Mouse (Mus musculus) thymus, adult 2 months (tissue): Measurements from ENCODE around the gene Thegl. TPM values are rescaled to one million over a fixed set of nuclear protein-coding genes. Genes with fewer than 3 reads are reported as not detected.
"Not testable (repeated sequence)": the region's sequence is repeated elsewhere in the genome, so short reads cannot be mapped to it uniquely, and the experiment has no call there.

ENCODE experiments used
- DNase-seq: peaks from one replicate; pipeline ENCODE4 v3.0.0; 2021
- H3K27ac ChIP-seq: fragments of 200-500 bp; 2 replicates; pipeline ENCODE4 v1.5.1; 2012; ENCODE audit warnings: low read length, control low read depth; ENCODE audit not compliant: control insufficient read depth, insufficient read depth
- H3K27me3 ChIP-seq: fragments of 200-500 bp; 2 replicates; pipeline ENCODE4 v1.6.1; 2012; ENCODE audit warnings: mild to moderate bottlenecking, low read length, moderate library complexity, mixed read lengths; ENCODE audit not compliant: control insufficient read depth, insufficient read depth
- H3K36me3 ChIP-seq: fragments of 200-500 bp; 2 replicates; pipeline ENCODE4 v1.6.1; 2012; ENCODE audit warnings: mild to moderate bottlenecking, low read length, moderate library complexity; ENCODE audit not compliant: control insufficient read depth, insufficient read depth
- H3K4me1 ChIP-seq: fragments of 200-500 bp; replicated peaks from 2 replicates; pipeline ENCODE4 v1.6.1; 2012; ENCODE audit warnings: low read length; ENCODE audit not compliant: control insufficient read depth, insufficient read depth
- H3K4me3 ChIP-seq: fragments of 200-500 bp; 2 replicates; pipeline ENCODE4 v1.5.1; 2012; ENCODE audit warnings: mild to moderate bottlenecking, low read length, control low read depth, moderate library complexity; ENCODE audit not compliant: control insufficient read depth, insufficient read depth
- CTCF ChIP-seq: fragments of 200-500 bp; IDR thresholded peaks from 2 replicates; pipeline ENCODE4 v1.5.1; 2012; ENCODE audit warnings: mild to moderate bottlenecking, control low read depth, low read length, moderate library complexity, borderline replicate concordance; ENCODE audit not compliant: control insufficient read depth, poor library complexity, insufficient read depth; ENCODE audit errors: extremely low read depth
- POLR2A ChIP-seq: fragments of 200-500 bp; IDR thresholded peaks from 2 replicates; pipeline ENCODE4 v1.6.1; 2012; ENCODE audit warnings: mild to moderate bottlenecking, low read length, control low read depth, moderate library complexity; ENCODE audit not compliant: control insufficient read depth, poor library complexity, insufficient read depth; ENCODE audit errors: extremely low read depth
- WGBS: fragments of 180-500 bp; shearing (Covaris S2); methylation state at CpG from one replicate; pipeline ENCODE4 v1.1.7; 2018; 5-methylcytosine and 5-hydroxymethylcytosine counted together
- polyA plus RNA-seq: library from polyadenylated mRNA; depleted of rRNA; stranded (reverse); fragments of >200 nt; gene quantifications from 2 replicates; pipeline ENCODE4 v1.2.3, GENCODE M21; 2012

Thegl gene
- polyA plus RNA-seq, 1 experiment: not detected

GRCm38 (mm10) chr5:77094510-77095491 lies 79.0 kb downstream of the Thegl start:
- H3K27me3 ChIP-seq: 0 out of 2 replicates have a peak, but pooled peaks cover 2% of the 10 kb centered on the region
- peak; percentile 47 for DNase-seq
- TF ChIP-seq POLR2A (no peak), CTCF (no peak)
- H3K27ac ChIP-seq: no peak overlapping the region
- 1% methylated on average over 69 of the region's 69 CpGs for WGBS
- no peaks in the 10 kb centered on the region for H3K36me3 ChIP-seq
- H3K4me1 ChIP-seq: peaks cover 14% of the 10 kb centered on the region; the same call in 1 of the 2 replicates
- peak overlapping the region; percentile 54 for H3K4me3 ChIP-seq

DNA sequence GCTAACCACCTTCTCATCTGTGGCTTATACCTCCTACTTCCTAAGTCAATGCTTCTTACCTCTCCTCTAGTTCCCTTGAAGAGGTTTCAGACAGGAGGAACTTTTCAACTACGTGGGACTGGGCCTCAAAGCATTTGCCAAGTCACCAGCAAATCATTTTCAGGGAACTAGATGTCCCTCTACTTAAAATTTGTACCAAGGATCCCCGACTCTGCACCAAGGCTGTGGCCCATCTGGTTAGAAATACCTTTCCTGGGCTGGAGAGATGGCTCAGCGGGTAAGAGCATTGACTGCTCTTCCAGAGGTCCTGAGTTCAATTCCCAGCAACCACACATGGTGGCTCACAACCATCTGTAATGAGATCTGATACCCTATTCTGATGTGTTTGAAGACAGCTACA lies 80.4 kb downstream of the Thegl start:
- DNase-seq, H3K27ac ChIP-seq, H3K4me3 ChIP-seq, H3K27me3 ChIP-seq, H3K36me3 ChIP-seq: not testable (repeated sequence)
- peaks cover 14% of the 10 kb centered on the region; the same call in 1 of the 2 replicates for H3K4me1 ChIP-seq
- 35% methylated on average over 3 of the region's 3 CpGs for WGBS

DNA sequence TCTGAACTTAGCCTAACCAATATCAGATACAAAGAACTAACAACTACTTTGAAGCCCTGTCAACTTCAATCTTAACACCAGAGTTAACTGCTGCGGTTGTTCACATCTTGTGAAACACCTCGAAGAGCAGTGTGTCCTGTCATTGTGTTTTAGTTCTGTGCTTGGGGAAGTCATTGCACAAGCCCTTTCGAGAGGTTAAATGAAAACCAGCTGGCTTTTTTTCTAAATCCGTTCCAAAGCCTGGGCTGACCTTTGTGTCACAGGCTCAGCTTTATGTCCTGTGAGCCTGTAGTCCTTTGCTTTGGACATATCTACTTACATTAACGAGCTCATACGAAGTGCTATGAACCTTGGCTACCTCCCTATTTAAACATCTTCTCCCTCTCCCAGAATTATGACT lies 81.9 kb downstream of the Thegl start:
- no peaks in the 10 kb centered on the region for H3K36me3 ChIP-seq
- H3K27me3 ChIP-seq: 0 out of 2 replicates have a peak, but pooled peaks cover 2% of the 10 kb centered on the region
- H3K27ac ChIP-seq: no peak overlapping the region
- 85% methylated on average over 6 of the region's 6 CpGs for WGBS
- H3K4me1 ChIP-seq: peaks cover 11% of the 10 kb centered on the region; the same call in 1 of the 2 replicates
- no peak overlapping the region for H3K4me3 ChIP-seq
- no peak for DNase-seq
- TF ChIP-seq CTCF (no peak), POLR2A (no peak)

GRCm38 (mm10) chr5:77098874-77099273 lies 83.1 kb downstream of the Thegl start:
- no peak overlapping the region for H3K4me3 ChIP-seq
- H3K27ac ChIP-seq: no peak overlapping the region
- peaks cover 11% of the 10 kb centered on the region; the same call in 1 of the 2 replicates for H3K4me1 ChIP-seq
- 91% methylated on average over 3 of the region's 3 CpGs for WGBS
- TF ChIP-seq POLR2A (no peak), CTCF (no peak)
- H3K27me3 ChIP-seq: 0 out of 2 replicates have a peak, but pooled peaks cover 2% of the 10 kb centered on the region
- DNase-seq: no peak
- H3K36me3 ChIP-seq: no peaks in the 10 kb centered on the region

DNA sequence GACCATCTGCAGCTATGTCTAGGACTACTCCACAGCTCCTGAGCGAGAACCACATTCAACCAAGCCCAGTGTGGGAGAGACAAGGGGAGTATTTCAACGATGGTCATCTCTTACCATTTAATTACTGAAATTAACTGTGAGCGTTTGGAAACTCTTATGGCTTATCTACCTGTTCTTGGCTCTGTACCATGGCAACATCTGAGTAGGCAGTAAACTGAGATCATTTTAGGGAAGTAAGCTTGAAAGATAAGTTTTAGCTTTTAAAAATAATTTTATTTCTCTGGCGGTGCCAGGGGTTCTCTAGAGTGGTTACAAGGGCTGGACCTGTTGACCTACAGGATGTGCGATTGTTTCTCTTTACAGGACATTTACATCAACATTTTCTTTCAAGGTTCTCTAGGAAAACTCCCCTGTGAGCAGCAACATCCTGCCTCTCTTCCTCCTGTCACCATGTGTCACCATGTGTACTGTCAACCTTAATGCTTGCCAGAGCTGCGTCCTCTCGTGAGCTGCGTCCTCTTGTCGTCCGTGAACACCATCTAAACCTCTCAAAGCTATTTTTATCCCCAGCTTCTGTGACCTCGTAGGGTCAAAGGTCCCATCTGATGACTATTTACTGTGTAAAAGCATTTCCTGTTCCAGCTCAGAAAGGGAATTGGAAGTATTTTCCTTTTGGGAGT lies 83.6 kb downstream of the Thegl start:
- TF ChIP-seq POLR2A: no peak
- Histone ChIP-seq H3K4me3 (no peak overlapping the region), H3K27me3 (0 out of 2 replicates have a peak, but pooled peaks cover 2% of the 10 kb centered on the region), H3K27ac (no peak overlapping the region), H3K4me1 (peaks cover 10% of the 10 kb centered on the region; the same call in 1 of the 2 replicates), H3K36me3 (no peaks in the 10 kb centered on the region)
- WGBS: 39% methylated on average over 11 of the region's 11 CpGs
- no peak for DNase-seq

DNA sequence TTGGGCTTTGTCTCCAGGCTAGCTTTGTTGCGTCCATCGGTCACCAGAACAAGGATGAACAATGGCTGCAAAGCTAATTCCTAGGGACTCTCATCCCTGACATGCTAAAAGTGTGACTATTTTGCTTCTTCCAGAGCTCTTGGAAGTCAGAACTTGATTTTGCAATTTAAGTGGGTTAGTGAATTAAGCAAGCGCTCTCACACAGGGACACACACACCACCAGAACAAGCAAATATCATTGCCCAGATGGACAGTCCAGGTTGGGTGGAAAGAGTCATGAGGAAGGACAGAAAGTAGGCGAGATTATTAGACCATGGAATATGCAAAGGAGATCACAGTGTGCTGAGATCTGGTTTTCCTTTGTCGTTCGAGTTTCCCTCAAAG lies 84.2 kb downstream of the Thegl start:
- DNase-seq: no peak
- H3K4me1 ChIP-seq: peaks cover 4% of the 10 kb centered on the region; the same call in 1 of the 2 replicates
- 0 out of 2 replicates have a peak, but pooled peaks cover 2% of the 10 kb centered on the region for H3K27me3 ChIP-seq
- WGBS: 87% methylated on average over 6 of the region's 6 CpGs
- TF ChIP-seq POLR2A (no peak), CTCF (no peak)
- H3K36me3 ChIP-seq: no peaks in the 10 kb centered on the region
- H3K4me3 ChIP-seq: no peak overlapping the region
- no peak overlapping the region for H3K27ac ChIP-seq
